Mouse (Mus musculus) midbrain, postnatal 0 days (tissue): ENCODE data around the gene Gabra4. TPM values are rescaled to one million over a fixed set of nuclear protein-coding genes. Genes with fewer than 3 reads are reported as not detected.

Experiments used
- ATAC-seq: fragments of 200-750 bp; cut with Nextera tagmentation; 2 replicates; pipeline ENCODE4 v1.8.0; 2017; ENCODE audit warnings: moderate number of reproducible peaks, mild to moderate bottlenecking, moderate TSS enrichment, moderate library complexity; ENCODE audit not compliant: low FRiP score
- DNase-seq: peaks from one replicate; pipeline ENCODE4 v3.0.0-alpha.2; 2015; ENCODE audit warnings: low spot score
- H3K27ac ChIP-seq: fragments of 300-500 bp; sonication (generic); 2 replicates; pipeline ENCODE4 v1.5.1; 2014; ENCODE audit warnings: low read depth, mild to moderate bottlenecking, low read length, mixed read lengths
- H3K27me3 ChIP-seq: fragments of 300-500 bp; sonication (generic); 2 replicates; pipeline ENCODE4 v1.6.1; 2014; ENCODE audit warnings: low read length, control low read depth, mixed read lengths; ENCODE audit not compliant: insufficient read depth
- H3K36me3 ChIP-seq: fragments of 300-500 bp; sonication (generic); 2 replicates; pipeline ENCODE4 v1.6.1; 2014; ENCODE audit warnings: low read length, control low read depth, mixed read lengths; ENCODE audit not compliant: insufficient read depth
- H3K4me1 ChIP-seq: fragments of 300-500 bp; sonication (generic); 2 replicates; pipeline ENCODE4 v1.6.1; 2014; ENCODE audit warnings: mild to moderate bottlenecking, control low read depth, antibody characterized with exemption, low read length, mixed read lengths; ENCODE audit not compliant: insufficient read depth
- H3K4me2 ChIP-seq: fragments of 300-500 bp; sonication (generic); 2 replicates; pipeline ENCODE4 v1.6.1; 2014; ENCODE audit warnings: low read depth, mild to moderate bottlenecking, low read length, mixed read lengths; ENCODE audit not compliant: poor library complexity, severe bottlenecking
- H3K4me3 ChIP-seq: fragments of 300-500 bp; sonication (generic); 2 replicates; pipeline ENCODE4 v1.5.1; 2014; ENCODE audit warnings: low read depth, mild to moderate bottlenecking, low read length, moderate library complexity
- H3K9ac ChIP-seq: fragments of 300-500 bp; sonication (generic); replicated peaks from 2 replicates; pipeline ENCODE4 v1.6.1; 2014; ENCODE audit warnings: mild to moderate bottlenecking, low read length, moderate library complexity, mixed read lengths; ENCODE audit not compliant: poor library complexity, severe bottlenecking
- H3K9me3 ChIP-seq: fragments of 300-500 bp; sonication (generic); 2 replicates; pipeline ENCODE4 v1.6.1; 2016; ENCODE audit warnings: low read length, control low read depth
- CTCF ChIP-seq: IDR thresholded peaks from 2 replicates; pipeline ENCODE4 v1.5.1; 2016; ENCODE audit warnings: antibody characterized with exemption, mild to moderate bottlenecking
- WGBS: fragments of 180-500 bp; shearing (Covaris S2); extraction: QIAGEN DNeasy Blood & Tissue Kit; methylation state at CpG from one replicate; pipeline ENCODE4 v1.1.7; 2014; 5-methylcytosine and 5-hydroxymethylcytosine counted together
- polyA plus RNA-seq: library from polyadenylated mRNA; unstranded; fragments of >200 nt; fragmentation: Nextera tagmentation; extraction: Ambion mirVana; gene quantifications from 2 replicates; pipeline ENCODE4 v1.2.1, GENCODE M21; 2015
- total RNA-seq: library from RNA; depleted of rRNA; stranded (reverse); fragments of >200 nt; gene quantifications from 2 replicates; pipeline ENCODE4 v1.2.3, GENCODE M21; 2014; rRNA removed

Gene Gabra4
- 17.0 and 18.9 TPM in 2 replicates for total RNA-seq
- polyA plus RNA-seq, result 22.2 and 22.5 TPM in 2 replicates

- Histone ChIP-seq H3K36me3 (no peaks in the 10 kb centered on the region), H3K9me3 (no peaks in the 10 kb centered on the region), H3K27ac (0 out of 2 replicates have a peak within 1 kb of the TSS, but pooled peaks have one; percentile 12), H3K4me1 (0 out of 2 replicates have a peak, but pooled peaks cover 3% of the 10 kb centered on the region), H3K4me3 (peak within 1 kb of the TSS; percentile 70), H3K27me3 (no peaks in the 10 kb centered on the region), H3K4me2 (peak within 1 kb of the TSS; percentile 87), H3K9ac (peak within 1 kb of the TSS; percentile 61)
- no peak for TF ChIP-seq CTCF
- ATAC-seq (peak; percentile 61), DNase-seq (peak; percentile 9)
- WGBS, result under 1% methylated on average over 15 of the region's 15 CpGs
These were observed at the start of gene Gabra4 for GRCm38 (mm10) chr5:71658115-71658497. Gene Gabra4 (minus strand): TSS chr5:71658308.

- no peak for ATAC-seq
These were observed 43.1 kb upstream of the Gabra4 start for GRCm38 (mm10) chr5:71701273-71701614.

GRCm38 (mm10) chr5:71700468-71701272 is 42.6 kb upstream of the Gabra4 start:
- H3K9ac ChIP-seq, result peak overlapping the region; percentile 50
- H3K27me3 ChIP-seq, result no peaks in the 10 kb centered on the region
- peak overlapping the region; percentile 69 for H3K27ac ChIP-seq
- H3K4me1 ChIP-seq, result no peaks in the 10 kb centered on the region
- WGBS, result under 1% methylated on average over 46 of the region's 46 CpGs
- no peaks in the 10 kb centered on the region for H3K36me3 ChIP-seq
- ATAC-seq, result peak; percentile 94
- peak; percentile 77 for DNase-seq
- H3K9me3 ChIP-seq, result no peaks in the 10 kb centered on the region
- peak; percentile 71 for TF ChIP-seq CTCF
- peak overlapping the region; percentile 54 for H3K4me2 ChIP-seq
- peak overlapping the region; percentile 49 for H3K4me3 ChIP-seq

More at GRCm38 (mm10) chr5:71701273-71701614, 43.1 kb upstream of the Gabra4 start:
- no peak for TF ChIP-seq CTCF
- H3K27ac ChIP-seq, result peak overlapping the region; percentile 69
- peak overlapping the region; percentile 54 for H3K4me2 ChIP-seq
- no peak for DNase-seq
- peak overlapping the region; percentile 50 for H3K9ac ChIP-seq
- H3K4me1 ChIP-seq, result no peaks in the 10 kb centered on the region
- no peaks in the 10 kb centered on the region for H3K36me3 ChIP-seq
- no peaks in the 10 kb centered on the region for H3K27me3 ChIP-seq
- WGBS, result 4% methylated on average over 6 of the region's 6 CpGs
- no peaks in the 10 kb centered on the region for H3K9me3 ChIP-seq
- peak overlapping the region; percentile 49 for H3K4me3 ChIP-seq

- H3K4me1 ChIP-seq, result no peaks in the 10 kb centered on the region
- no peak for TF ChIP-seq CTCF
- H3K27me3 ChIP-seq, result no peaks in the 10 kb centered on the region
- no peak for ATAC-seq
- H3K4me3 ChIP-seq, result peak overlapping the region; percentile 49
- peak; percentile 84 for DNase-seq
- WGBS, result under 1% methylated on average over 19 of the region's 19 CpGs
- H3K9ac ChIP-seq, result peak overlapping the region; percentile 50
- H3K9me3 ChIP-seq, result no peaks in the 10 kb centered on the region
- no peaks in the 10 kb centered on the region for H3K36me3 ChIP-seq
- peak overlapping the region; percentile 69; the same call in 1 of the 2 replicates for H3K27ac ChIP-seq
- peak overlapping the region; percentile 54 for H3K4me2 ChIP-seq
These were observed 41.8 kb upstream of the Gabra4 start for GRCm38 (mm10) chr5:71699696-71700467.

GRCm38 (mm10) chr5:71665593-71665992 is 7.5 kb upstream of the Gabra4 start:
- no peak for ATAC-seq

More at GRCm38 (mm10) chr5:71665593-71665992, 7.5 kb upstream of the Gabra4 start:
- no peaks in the 10 kb centered on the region for H3K36me3 ChIP-seq
- DNase-seq, result peak; percentile 19
- H3K4me2 ChIP-seq, result no peak overlapping the region
- H3K4me1 ChIP-seq, result no peaks in the 10 kb centered on the region
- no peak overlapping the region for H3K9ac ChIP-seq
- H3K27ac ChIP-seq, result no peak overlapping the region
- no peak overlapping the region for H3K4me3 ChIP-seq
- no peaks in the 10 kb centered on the region for H3K9me3 ChIP-seq
- WGBS, result 30% methylated on average over 4 of the region's 4 CpGs
- no peaks in the 10 kb centered on the region for H3K27me3 ChIP-seq
- TF ChIP-seq CTCF, result no peak
